Mouse (Mus musculus) heart, adult 11 months (tissue): ENCODE measurements at regions not wholly inside any gene's neighbourhood (a gene's known extent, or its start where the extent isn't known, plus 50 kb on each side); places are given as distances from the start of the nearest gene placed in this dataset.
"Not testable (repeated sequence)": the region's sequence is repeated elsewhere in the genome, so short reads cannot be mapped to it uniquely, and the experiment has no call there.

ENCODE experiments used
- DNase-seq: peaks from one replicate; pipeline ENCODE4 v3.0.0; 2022

GRCm38 (mm10) chr17:13432256-13432655 is 77.9 kb downstream of the Tcp10c start:
- DNase-seq: peak; percentile 78

DNA sequence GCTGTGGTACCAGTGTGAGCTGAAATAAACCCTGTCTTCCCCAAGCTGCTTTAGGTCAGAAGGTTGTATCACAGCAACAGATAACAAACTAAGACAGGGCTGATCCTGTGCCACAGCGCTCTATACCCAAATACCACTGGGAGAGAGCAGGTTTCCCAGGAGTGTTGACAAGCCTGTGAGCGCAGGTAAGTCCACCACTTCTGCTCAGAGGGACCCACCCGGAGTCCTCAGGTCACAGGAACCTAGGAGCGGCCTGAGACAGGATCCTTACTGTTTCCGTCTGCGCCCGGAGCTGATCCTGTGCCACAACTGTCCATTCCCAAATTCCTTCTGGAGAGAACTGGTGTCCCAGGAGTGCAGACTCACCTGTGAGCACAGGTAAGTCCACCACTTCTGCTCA is 79.8 kb downstream of the Tcp10c start:
- peak; percentile 59 for DNase-seq

DNA sequence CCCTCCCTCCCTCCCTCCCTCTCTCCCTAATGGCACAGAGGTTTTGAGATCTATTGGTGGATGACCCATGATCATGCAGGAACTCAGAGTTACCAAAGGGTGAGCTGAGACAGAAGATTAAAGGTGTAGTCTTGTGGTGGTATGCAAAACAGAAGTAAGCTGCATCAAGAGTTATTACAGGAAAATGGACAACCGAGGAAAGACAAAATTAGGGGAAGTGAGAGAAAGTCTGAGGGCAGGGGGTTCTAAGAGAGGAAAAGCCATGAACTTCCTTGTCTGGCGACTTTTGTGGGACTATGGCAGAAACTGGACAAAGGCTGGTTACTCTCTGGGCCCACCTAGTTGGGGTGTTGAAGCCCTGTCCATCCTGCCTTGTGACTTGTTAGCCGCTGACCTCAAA is 84.4 kb downstream of the Tcp10c start:
- DNase-seq: peak; percentile 33

- peak; percentile 84 for DNase-seq
These were observed 86.5 kb downstream of the Tcp10c start for GRCm38 (mm10) chr17:13440708-13441530.

DNA sequence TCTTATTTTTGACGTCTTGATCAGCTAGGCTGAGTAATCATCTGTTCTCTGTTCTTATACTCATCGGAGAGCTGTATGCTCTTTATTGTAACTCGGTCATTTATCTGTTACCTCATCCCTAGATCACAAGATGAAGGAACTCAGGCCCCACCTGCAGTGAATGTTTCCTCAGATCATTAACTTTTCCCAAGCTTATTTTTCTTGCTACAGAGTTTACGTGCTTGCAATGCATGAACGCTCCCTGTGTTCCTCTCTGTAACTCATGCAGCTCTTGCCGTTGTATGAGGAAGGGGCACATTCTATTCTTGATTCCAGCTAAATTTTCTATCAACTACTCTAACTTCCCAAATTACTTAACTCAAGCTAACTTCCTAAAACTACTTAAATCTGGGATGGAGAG is 87.9 kb downstream of the Tcp10c start:
- peak; percentile 41 for DNase-seq

DNA sequence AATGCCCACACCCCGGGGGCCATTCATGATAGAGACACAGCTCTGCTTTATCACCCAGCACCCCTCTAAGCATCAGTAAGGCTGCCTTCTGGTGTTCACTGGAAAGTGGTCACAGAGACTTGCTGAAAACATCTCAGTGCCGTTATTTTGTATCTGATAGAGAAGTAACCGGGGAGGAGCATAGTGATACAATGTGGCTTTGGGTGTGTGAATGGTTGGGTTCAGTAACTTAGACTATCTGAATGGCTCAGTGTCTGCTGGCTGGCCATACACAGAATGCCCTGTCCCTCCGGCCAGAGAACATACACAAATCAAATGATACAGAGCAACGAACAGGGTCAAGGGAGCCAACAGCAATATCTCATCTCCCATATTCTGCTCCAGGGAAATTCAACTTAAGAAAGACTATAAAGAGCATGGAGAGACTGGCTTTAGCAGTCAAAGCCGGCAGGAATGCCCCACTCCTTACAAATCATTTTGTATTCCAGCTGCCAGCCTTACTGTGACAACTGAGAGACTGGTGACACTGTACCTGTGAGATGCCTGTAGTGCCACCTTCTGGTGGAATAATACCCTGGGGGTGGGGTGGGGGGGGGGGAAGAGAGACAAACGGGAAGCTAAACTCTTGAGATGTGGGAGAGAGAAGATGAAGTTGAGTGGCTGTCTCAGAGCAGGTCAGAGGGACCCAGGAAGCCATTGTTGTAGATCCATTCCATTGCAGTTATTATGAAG is 102.7 kb downstream of the Tcp10c start:
- DNase-seq: not testable (repeated sequence)

GRCm38 (mm10) chr17:13457942-13458341 is 103.6 kb downstream of the Tcp10c start:
- not testable (repeated sequence) for DNase-seq

DNA sequence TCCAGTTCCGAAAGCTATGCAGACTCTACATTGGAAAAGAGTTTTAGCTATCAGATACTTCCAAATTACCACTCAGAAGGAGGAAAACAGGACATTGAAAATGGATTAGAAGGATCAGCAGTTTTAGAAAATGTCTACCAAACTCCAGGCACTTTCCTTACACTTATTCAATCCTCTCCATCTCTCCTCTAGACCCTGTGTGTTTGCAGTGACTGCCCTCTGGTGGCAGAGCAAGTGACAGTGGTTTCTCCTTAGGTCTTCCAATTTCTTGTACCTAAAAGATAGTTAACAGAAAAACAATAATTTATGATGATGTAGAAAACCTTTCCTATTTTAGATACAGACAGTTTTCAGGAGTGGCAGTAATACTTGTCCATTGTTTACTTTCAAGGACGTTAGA is 104.4 kb downstream of the Tcp10c start:
- DNase-seq: not testable (repeated sequence)

GRCm38 (mm10) chr17:13462663-13463062 is 108.3 kb downstream of the Tcp10c start:
- peak; percentile 81 for DNase-seq

DNA sequence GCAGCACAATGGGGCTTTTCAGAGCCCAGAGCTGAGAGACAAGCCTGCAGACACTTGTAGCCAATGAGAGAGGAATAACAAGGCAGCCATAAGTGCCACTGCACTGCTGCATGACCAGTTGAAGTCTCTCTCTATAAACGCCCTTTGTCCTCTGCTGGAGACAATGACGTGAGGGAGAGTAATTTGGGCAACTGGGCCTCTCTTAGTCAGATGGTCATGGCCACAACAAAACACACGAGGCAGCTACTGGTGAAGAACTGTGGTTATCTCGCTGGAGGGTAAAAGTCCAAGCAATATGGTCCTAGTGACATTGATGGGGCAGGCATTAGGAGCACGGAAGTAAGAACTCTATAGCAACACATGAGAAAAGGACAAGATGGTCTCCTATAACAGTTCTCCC is 111.5 kb downstream of the Tcp10c start:
- DNase-seq: not testable (repeated sequence)

DNA sequence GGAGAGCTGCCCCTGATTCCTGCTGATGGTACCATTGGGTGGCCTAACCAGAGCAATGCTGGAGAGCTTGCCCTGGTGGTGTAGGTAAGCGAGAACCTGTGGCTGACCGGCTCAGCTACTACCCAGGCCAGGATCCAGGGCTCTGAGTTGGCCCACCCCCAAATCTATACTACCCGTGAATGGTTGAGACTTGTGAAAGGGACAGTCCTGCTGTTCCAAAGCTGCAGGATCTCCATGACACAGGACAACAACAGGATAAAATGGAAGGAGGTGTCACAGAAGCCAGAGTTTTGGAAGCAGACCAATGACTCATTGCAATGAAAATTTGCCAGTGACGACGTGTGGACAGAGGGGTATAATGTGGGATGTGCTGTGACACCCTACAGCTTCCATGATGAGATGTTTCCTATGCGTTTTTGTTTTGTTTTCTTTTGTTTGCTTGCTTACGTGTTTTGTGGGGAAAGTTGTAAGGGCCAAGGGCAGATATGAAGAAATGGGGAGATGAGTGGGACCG is 115.6 kb downstream of the Tcp10c start:
- DNase-seq: not testable (repeated sequence)

- DNase-seq: peak; percentile 92
These were observed 118.2 kb downstream of the Tcp10c start for GRCm38 (mm10) chr17:13472460-13473062.

DNA sequence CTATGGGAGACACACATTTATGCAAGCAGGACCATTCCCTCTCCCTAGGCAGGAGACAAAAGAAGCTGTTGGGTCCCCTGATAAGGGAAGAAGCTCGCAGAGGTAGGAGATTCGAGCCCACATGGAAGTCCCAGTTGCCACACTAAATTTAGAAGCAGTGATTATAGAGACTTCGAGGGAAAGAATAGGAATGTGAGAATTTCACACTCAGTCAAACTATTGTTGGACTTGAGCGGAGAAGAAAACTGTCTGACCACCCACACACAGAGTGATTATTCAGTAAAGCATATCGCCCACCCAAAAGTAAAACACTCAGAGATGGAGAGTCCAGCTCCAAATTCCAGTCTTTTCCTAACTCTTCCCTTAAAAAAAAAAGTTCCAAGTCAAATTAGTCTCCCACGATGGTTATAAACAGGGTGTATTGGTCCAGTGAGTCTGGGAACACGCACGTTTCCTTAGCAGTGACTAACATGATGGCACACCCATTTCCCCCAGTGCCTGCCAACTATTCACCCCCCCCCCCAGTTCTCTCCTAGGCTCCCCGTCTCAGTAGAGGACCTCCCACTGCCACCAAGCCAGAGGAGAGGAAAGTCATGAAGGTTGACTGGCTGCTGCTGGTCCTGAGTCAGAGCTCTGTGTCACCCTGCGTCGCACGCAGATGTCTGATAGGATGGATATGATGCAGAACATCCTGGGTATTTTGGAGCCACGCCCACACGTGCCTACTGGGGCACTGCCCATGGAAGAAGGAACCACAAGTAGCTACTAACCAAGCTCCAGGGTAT is 120.1 kb downstream of the Tcp10c start:
- DNase-seq: peak; percentile 96

DNA sequence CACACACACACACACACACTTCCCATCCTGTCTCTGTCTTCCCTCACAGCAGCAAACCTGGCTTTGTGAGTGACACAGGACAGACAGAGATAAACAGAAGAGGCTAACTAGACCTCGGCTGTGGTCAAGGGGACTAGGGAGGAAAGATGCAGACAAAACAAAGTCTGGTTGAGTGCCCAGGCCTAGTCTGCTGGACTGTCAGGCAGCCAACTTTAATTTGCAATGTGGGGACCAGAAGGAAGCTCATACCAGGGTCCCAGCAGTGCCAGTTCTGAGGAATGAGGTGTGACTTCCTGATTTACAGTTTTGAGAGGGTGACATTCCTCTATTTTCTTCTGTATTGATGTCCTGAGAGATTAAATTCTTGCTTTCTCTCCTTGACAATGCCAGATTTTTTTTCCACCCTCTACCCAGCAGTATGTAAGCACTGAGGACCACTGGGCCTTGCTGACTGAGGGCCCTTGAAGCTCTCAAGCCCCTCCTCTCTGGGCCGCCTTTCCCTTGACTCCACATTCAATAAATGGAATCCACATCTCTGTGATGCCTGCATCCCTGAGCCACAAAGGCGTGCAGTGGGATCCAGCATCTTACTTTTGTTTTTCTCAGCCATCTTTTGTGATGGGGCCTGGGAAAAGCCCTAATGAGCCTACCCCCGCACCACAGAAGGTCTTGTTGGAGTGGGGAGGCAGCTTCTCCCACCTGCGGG is 124.6 kb downstream of the Tcp10c start:
- peak; percentile 93 for DNase-seq

DNA sequence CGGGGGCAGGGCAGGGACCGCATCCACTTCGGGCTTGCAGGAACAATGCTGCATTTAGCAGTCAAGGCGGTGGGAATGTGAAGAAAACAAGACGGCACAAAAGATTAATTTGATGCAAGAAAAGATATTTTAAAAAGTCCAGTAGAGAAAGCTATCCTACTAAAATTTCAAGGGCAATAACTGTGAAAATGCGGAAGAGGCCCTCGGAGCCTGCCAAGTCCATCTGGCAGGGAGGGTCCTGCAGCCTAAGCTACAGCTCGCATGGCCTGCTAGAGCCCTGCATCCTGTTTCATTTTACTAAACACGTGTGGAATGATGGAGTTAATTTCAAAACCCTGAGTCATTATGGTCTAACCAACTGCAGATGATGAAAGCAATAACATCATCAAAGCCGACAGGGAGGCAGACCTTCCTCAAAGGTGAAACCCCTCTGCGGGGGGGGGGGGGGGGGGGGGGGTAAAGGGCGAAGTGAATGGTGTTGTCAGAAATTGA is 125.2 kb downstream of the Tcp10c start:
- peak; percentile 90 for DNase-seq

DNA sequence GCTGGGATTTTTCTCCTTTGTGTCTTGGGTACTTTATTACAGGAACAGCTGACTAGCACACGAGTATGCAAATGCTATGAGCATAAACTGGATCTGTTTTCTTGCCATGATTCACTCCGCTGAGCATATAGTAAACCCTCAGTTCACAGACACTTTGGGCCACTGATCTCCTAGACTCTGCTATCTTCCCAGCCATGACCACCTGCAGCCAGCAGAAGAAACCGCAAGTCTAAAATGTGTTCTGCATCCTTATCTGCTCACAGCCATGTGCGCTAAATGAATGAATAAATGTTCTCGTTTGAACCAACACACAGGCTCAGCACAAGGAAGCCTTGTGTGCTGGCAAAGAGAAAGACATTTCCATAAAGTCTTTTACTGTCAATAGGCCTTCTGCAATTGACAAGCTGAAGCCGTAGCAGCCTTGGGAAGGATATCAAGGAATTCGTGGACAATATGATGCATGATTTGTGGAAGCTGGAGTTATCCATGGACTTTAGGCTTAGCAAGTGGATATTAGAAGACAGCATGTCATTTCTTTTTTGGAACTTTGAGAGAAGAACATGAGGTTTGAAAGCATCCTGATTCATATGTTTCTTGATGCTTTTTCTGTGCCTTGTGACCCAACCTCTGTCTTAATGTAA is 127.2 kb downstream of the Tcp10c start:
- DNase-seq: peak; percentile 45

GRCm38 (mm10) chr17:13482136-13482535 is 127.8 kb downstream of the Tcp10c start:
- peak; percentile 73 for DNase-seq

GRCm38 (mm10) chr17:13487291-13488215 is 133.2 kb downstream of the Tcp10c start:
- peak; percentile 97 for DNase-seq

DNA sequence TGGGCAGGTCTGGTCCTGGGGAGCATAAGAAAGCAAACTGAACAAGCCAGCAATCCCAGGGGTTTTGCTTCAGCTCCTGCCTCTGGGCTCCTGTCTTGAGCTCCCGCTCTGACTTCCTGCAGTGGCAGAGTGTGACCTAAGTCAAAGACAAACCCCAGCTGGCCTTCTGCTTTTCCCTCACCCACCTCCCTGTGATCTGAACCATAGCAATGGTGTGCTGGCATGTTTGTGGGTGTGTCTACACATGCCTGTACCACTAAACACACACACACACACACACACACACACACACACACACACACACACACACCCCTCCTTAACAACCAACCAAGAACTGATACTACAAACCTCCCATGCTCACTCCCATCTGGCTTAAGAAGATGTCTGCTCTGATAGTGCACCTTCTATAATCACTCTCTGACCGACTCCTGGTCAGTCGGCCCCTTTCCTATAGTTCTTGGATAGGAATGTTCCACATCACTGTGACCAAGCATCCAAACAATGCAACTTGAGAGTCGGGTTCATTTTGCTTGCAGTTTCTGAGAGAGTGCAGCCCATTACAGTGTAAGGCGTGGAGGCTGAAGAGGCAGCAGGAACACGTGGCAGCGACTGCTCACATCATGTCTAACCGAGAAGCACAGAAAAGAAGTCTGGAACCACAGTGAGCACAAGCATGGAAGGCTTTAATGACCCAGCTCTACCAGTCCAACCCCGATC is 134.4 kb downstream of the Tcp10c start:
- DNase-seq: no peak
